Mouse (Mus musculus) liver, adult (tissue): Measurements from ENCODE around the gene Trim69.

Source experiments
- GATA4 ChIP-seq: IDR thresholded peaks from 2 replicates; pipeline ENCODE4 v1.6.1; 2014; ENCODE audit warnings: mild to moderate bottlenecking, low read length; ENCODE audit not compliant: insufficient replicate concordance

The Trim69 gene

GRCm38 (mm10) chr2:122163430-122164195 lies 3.1 kb downstream of the Trim69 start:
- TF ChIP-seq GATA4, result no peak

- TF ChIP-seq GATA4, result no peak
Measured at GRCm38 (mm10) chr2:122164293-122164692, 3.8 kb downstream of the Trim69 start.

GRCm38 (mm10) chr2:122171292-122171691 lies 10.8 kb downstream of the Trim69 start:
- TF ChIP-seq GATA4, result no peak

GRCm38 (mm10) chr2:122172188-122172587 lies 11.7 kb downstream of the Trim69 start:
- no peak for TF ChIP-seq GATA4

- TF ChIP-seq GATA4, result no peak
Measured at GRCm38 (mm10) chr2:122180051-122180822, 19.7 kb downstream of the Trim69 start.

- TF ChIP-seq GATA4, result no peak
Measured at GRCm38 (mm10) chr2:122185086-122185485, 24.6 kb downstream of the Trim69 start.

- TF ChIP-seq GATA4, result no peak
Measured at GRCm38 (mm10) chr2:122186106-122186505, 25.6 kb downstream of the Trim69 start, which contains the start of the genes Patl2 and Terb2. Patl2 (minus strand) TSS chr2:122186189. Terb2 (plus strand) TSS chr2:122186272.

- TF ChIP-seq GATA4, result no peak
Measured at GRCm38 (mm10) chr2:122186751-122187150, 26.3 kb downstream of the Trim69 start.

- no peak for TF ChIP-seq GATA4
Measured at GRCm38 (mm10) chr2:122191849-122192248, 31.3 kb downstream of the Trim69 start.

- TF ChIP-seq GATA4, result no peak
Measured at GRCm38 (mm10) chr2:122194509-122194929, 34.0 kb downstream of the Trim69 start.

GRCm38 (mm10) chr2:122201501-122201900 lies 41.0 kb downstream of the Trim69 start:
- TF ChIP-seq GATA4, result no peak

- TF ChIP-seq GATA4, result no peak
Measured at GRCm38 (mm10) chr2:122206440-122207107, 46.1 kb downstream of the Trim69 start.

- no peak for TF ChIP-seq GATA4
Measured at GRCm38 (mm10) chr2:122210534-122211228, 50.2 kb downstream of the Trim69 start.

GRCm38 (mm10) chr2:122218234-122218633 lies 57.7 kb downstream of the Trim69 start:
- no peak for TF ChIP-seq GATA4

- no peak for TF ChIP-seq GATA4
Measured at GRCm38 (mm10) chr2:122221378-122221777, 60.9 kb downstream of the Trim69 start.
